Mouse (Mus musculus) intestine, postnatal 0 days (tissue): ENCODE results near the gene Tdrd5. TPM values are rescaled to one million over a fixed set of nuclear protein-coding genes. Genes with fewer than 3 reads are reported as not detected.
"Not testable (repeated sequence)": the region's sequence is repeated elsewhere in the genome, so short reads cannot be mapped to it uniquely, and the experiment has no call there.

Experiments
- ATAC-seq: fragments of 200-750 bp; cut with Nextera tagmentation; 2 replicates; pipeline ENCODE4 v1.8.0; 2017; ENCODE audit warnings: mild to moderate bottlenecking, moderate TSS enrichment, moderate library complexity
- H3K27ac ChIP-seq: fragments of 300-500 bp; sonication (generic); 2 replicates; pipeline ENCODE4 v1.5.1; 2014; ENCODE audit warnings: mild to moderate bottlenecking, low read depth, low read length, moderate library complexity
- H3K27me3 ChIP-seq: fragments of 300-500 bp; sonication (generic); replicated peaks from 2 replicates; pipeline ENCODE4 v1.6.1; 2014; ENCODE audit warnings: low read length, mixed read lengths; ENCODE audit not compliant: control insufficient read depth, insufficient read depth
- H3K36me3 ChIP-seq: fragments of 300-500 bp; sonication (generic); 2 replicates; pipeline ENCODE4 v1.6.1; 2014; ENCODE audit warnings: mild to moderate bottlenecking, moderate library complexity; ENCODE audit not compliant: control insufficient read depth, insufficient read depth
- H3K4me1 ChIP-seq: fragments of 300-500 bp; sonication (generic); replicated peaks from 2 replicates; pipeline ENCODE4 v1.6.1; 2014; ENCODE audit warnings: antibody characterized with exemption, low read length, mixed read lengths; ENCODE audit not compliant: control insufficient read depth, insufficient read depth
- H3K4me2 ChIP-seq: fragments of 300-500 bp; sonication (generic); replicated peaks from 2 replicates; pipeline ENCODE4 v1.6.1; 2014; ENCODE audit warnings: low read depth, mild to moderate bottlenecking, moderate library complexity
- H3K4me3 ChIP-seq: fragments of 300-500 bp; sonication (generic); 2 replicates; pipeline ENCODE4 v1.5.1; 2014; ENCODE audit warnings: low read depth, low read length
- H3K9ac ChIP-seq: fragments of 300-500 bp; sonication (generic); 2 replicates; pipeline ENCODE4 v1.6.1; 2014; ENCODE audit warnings: mild to moderate bottlenecking, low read depth, low read length
- H3K9me3 ChIP-seq: fragments of 300-500 bp; sonication (generic); 2 replicates; pipeline ENCODE4 v1.6.1; 2016; ENCODE audit warnings: mixed run types; ENCODE audit not compliant: control insufficient read depth
- CTCF ChIP-seq: sonication (generic); IDR thresholded peaks from 2 replicates; pipeline ENCODE4 v1.5.1; 2016; ENCODE audit warnings: low read depth, mild to moderate bottlenecking, control low read depth, antibody characterized with exemption, moderate library complexity
- WGBS: fragments of 180-500 bp; shearing (Covaris S2); extraction: QIAGEN DNeasy Blood & Tissue Kit; methylation state at CpG from one replicate; pipeline ENCODE4 v1.1.7; 2014; 5-methylcytosine and 5-hydroxymethylcytosine counted together
- polyA plus RNA-seq: library from polyadenylated mRNA; unstranded; fragments of >200 nt; fragmentation: Nextera tagmentation; extraction: Ambion mirVana; gene quantifications from 2 replicates; pipeline ENCODE4 v1.2.1, GENCODE M21; 2015

Tdrd5 gene
- polyA plus RNA-seq, 1 experiment from 2014 or later = 0.64 TPM

DNA sequence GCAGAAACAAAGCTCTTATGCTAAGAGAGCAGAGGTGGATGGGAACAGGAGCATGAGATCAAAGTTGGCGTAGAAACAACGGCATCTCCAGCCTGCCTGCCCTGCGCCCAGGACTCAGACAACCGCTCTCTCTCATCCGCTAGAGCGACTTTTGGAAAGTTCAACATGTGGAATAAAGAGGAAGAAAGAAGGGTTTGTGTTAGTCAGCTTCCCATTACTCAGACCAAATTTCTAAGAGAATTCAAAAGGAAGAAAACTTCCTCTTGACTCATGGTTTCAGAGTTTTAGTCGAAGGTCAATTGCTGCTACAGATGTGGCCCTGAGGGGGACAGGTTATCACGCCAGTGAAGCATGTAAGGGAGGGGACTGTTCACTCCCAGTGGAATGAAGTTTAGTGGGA is 39.5 kb downstream of the Tdrd5 start:
- no peak overlapping the region for H3K4me2 ChIP-seq
- no peak overlapping the region for H3K27ac ChIP-seq
- 85% methylated on average over 8 of the region's 8 CpGs for WGBS
- no peak overlapping the region for H3K9ac ChIP-seq
- no peaks in the 10 kb centered on the region for H3K4me1 ChIP-seq
- no peaks in the 10 kb centered on the region for H3K36me3 ChIP-seq
- no peak for ATAC-seq
- no peaks in the 10 kb centered on the region for H3K27me3 ChIP-seq
- no peaks in the 10 kb centered on the region for H3K9me3 ChIP-seq
- no peak overlapping the region for H3K4me3 ChIP-seq
- TF ChIP-seq CTCF = no peak

DNA sequence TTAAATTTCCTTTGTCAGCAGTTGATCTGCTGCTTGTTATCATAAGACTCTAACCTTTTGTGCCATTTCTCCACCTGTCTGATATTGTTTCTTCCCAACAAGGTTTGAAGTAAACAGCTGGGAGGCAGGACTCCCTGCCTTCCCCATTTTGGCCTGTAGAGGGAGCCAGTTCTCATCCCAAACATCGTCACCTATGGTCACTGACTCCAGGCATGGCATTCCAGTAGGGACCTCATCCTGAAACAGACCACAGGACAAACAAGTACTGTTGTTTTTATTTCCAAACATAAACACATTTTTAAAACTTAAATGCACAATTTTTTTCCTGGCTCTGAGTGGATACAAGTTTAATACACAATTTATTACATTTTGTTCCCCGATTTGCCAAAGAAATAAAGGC is 40.1 kb downstream of the Tdrd5 start:
- 52% methylated on average over 2 of the region's 2 CpGs for WGBS
- H3K27ac ChIP-seq = no peak overlapping the region
- no peak overlapping the region for H3K4me3 ChIP-seq
- H3K27me3 ChIP-seq = no peaks in the 10 kb centered on the region
- H3K4me1 ChIP-seq = no peaks in the 10 kb centered on the region
- no peaks in the 10 kb centered on the region for H3K9me3 ChIP-seq
- no peak for ATAC-seq
- H3K36me3 ChIP-seq = no peaks in the 10 kb centered on the region
- H3K4me2 ChIP-seq = no peak overlapping the region
- no peak overlapping the region for H3K9ac ChIP-seq
- TF ChIP-seq CTCF = peak; percentile 94

DNA sequence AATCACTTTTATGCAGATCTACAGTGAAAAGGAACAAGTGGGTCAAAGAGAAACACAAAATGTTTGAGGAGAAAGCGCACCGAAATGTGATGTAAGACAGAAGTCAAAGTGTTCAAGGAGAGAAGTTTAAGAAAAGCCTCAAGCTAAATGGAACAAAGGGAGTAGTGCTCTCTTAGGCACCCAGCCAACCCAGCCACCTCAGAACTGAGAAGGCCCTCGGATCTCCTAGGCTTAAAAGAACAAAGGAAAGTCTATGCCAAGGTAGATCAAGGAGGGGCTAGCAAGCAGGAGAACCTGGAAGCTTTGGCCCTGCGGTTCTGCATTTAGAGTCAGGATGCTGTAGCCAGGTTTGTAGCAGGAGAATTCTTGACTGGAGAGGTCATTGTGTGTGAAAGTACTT is 48.6 kb downstream of the Tdrd5 start:
- H3K9me3 ChIP-seq = no peaks in the 10 kb centered on the region
- H3K4me2 ChIP-seq = no peak overlapping the region
- H3K27ac ChIP-seq = no peak overlapping the region
- no peak overlapping the region for H3K9ac ChIP-seq
- no peak for TF ChIP-seq CTCF
- ATAC-seq = no peak
- no peak overlapping the region for H3K4me3 ChIP-seq
- WGBS = 78% methylated on average over 4 of the region's 4 CpGs
- no peaks in the 10 kb centered on the region for H3K4me1 ChIP-seq
- no peaks in the 10 kb centered on the region for H3K27me3 ChIP-seq
- H3K36me3 ChIP-seq = no peaks in the 10 kb centered on the region

DNA sequence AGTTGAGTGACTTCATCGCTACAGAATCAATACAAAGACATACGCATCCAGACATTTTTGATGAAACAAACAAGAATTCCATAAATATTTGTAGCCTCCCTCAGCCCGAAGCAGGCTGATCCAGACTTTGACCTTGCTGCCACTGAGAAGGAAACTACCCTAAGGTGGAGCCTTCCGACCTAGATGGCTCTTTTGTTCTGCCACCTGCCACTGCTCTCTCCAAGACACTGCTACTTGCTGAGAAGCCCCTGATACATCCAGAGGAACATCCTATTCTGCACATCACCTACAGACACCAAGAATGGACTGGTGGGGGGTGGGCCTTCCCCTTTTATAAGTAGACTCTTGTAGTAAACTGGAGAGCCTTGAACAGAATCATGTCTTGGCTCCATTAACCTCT is 52.4 kb downstream of the Tdrd5 start:
- H3K4me3 ChIP-seq, H3K4me2 ChIP-seq, ATAC-seq, H3K4me1 ChIP-seq, H3K36me3 ChIP-seq, H3K27ac ChIP-seq, H3K27me3 ChIP-seq, H3K9ac ChIP-seq, H3K9me3 ChIP-seq: not testable (repeated sequence)
- WGBS = 58% methylated on average over 4 of the region's 4 CpGs

DNA sequence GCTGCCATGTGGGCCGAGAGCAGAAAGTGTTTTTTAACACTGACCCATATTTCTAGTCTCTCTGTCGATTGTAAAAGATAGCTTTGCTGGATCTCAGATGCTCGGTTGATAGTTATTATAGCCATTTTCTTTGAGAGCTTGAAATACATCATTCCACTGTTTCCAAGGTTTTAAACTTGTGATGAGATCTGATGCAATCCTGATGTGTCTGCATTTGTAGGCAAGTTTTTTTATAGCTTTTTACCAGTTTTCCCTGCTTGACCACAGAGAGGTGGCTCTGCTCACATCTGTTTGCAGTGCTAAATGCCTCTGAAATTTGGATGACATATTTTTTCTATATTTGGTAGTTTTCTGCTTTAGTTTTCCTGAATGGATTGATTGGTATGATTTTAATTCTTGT is 55.6 kb downstream of the Tdrd5 start:
- Histone ChIP-seq H3K4me1 (no peaks in the 10 kb centered on the region), H3K27ac (no peak overlapping the region), H3K36me3 (no peaks in the 10 kb centered on the region), H3K9ac (no peak overlapping the region), H3K9me3 (no peaks in the 10 kb centered on the region), H3K27me3 (no peaks in the 10 kb centered on the region), H3K4me3 (no peak overlapping the region), H3K4me2 (no peak overlapping the region)
- no peak for TF ChIP-seq CTCF
- 66% methylated on average over 3 of the region's 3 CpGs for WGBS
- no peak for ATAC-seq

DNA sequence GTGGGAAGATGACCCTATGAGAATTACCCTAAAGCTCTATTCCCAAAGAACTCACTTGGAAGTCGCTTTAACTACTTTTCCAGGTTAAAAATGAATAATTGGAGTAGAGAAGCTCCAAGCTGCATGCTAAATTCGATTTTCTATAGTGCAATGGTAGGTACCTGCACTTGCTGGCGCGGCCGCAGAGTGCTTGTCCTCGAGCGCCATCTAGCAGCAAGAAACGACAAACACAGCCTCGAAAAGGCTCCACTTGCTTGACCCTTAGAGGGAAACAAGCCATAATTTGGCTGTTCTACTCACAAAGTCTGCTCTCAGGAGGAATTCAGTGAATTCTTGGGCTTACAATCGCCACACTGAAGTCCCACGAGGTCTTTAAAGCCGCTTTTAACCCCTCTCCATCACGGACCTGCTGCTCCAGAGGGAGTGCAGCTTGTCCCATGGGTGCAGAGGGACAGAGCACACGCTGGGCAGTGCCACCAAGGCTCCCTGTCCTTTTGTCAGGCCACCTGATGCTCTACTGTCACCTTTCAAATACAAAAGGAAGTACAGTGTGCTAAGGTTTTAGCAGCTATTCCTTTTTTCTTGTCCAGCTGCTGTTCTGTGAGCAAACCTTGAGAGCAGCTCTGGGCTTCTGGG is 61.6 kb downstream of the Tdrd5 start:
- H3K27ac ChIP-seq = no peak overlapping the region
- no peaks in the 10 kb centered on the region for H3K36me3 ChIP-seq
- no peaks in the 10 kb centered on the region for H3K4me1 ChIP-seq
- ATAC-seq = no peak
- peak; percentile 94 for TF ChIP-seq CTCF
- no peak overlapping the region for H3K9ac ChIP-seq
- 8% methylated on average over 14 of the region's 14 CpGs for WGBS
- H3K9me3 ChIP-seq = no peaks in the 10 kb centered on the region
- H3K27me3 ChIP-seq = no peaks in the 10 kb centered on the region
- H3K4me3 ChIP-seq = no peak overlapping the region
- H3K4me2 ChIP-seq = no peak overlapping the region

DNA sequence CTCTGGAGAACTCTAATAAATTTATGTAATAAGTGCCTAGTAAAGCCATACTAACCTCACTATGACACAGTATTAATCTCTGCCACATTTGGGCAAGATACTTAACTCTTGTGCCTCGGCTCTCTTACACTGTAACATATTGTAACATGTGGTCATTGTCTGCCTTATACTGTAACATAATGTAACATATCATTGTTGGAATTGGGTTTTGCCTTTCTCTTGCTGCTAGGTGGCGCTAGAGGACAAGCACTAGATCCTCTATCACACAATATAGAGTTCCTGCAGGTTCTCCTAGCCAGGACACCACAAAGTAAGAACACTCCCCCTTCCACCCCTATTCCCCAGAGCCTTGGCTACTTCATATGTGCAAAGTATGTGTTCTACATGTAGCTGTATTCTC is 62.4 kb downstream of the Tdrd5 start:
- WGBS = 39% methylated on average over 2 of the region's 2 CpGs
- no peaks in the 10 kb centered on the region for H3K9me3 ChIP-seq
- ATAC-seq = no peak

More for the DNA sequence above, 62.4 kb downstream of the Tdrd5 start:
- no peak overlapping the region for H3K27ac ChIP-seq
- H3K27me3 ChIP-seq = no peaks in the 10 kb centered on the region
- no peak overlapping the region for H3K4me2 ChIP-seq
- H3K4me3 ChIP-seq = no peak overlapping the region
- H3K4me1 ChIP-seq = no peaks in the 10 kb centered on the region
- H3K9ac ChIP-seq = no peak overlapping the region
- peak; percentile 72 for TF ChIP-seq CTCF
- no peaks in the 10 kb centered on the region for H3K36me3 ChIP-seq
